Mouse (Mus musculus): ENCODE data around the gene Nanos3.

DNA sequence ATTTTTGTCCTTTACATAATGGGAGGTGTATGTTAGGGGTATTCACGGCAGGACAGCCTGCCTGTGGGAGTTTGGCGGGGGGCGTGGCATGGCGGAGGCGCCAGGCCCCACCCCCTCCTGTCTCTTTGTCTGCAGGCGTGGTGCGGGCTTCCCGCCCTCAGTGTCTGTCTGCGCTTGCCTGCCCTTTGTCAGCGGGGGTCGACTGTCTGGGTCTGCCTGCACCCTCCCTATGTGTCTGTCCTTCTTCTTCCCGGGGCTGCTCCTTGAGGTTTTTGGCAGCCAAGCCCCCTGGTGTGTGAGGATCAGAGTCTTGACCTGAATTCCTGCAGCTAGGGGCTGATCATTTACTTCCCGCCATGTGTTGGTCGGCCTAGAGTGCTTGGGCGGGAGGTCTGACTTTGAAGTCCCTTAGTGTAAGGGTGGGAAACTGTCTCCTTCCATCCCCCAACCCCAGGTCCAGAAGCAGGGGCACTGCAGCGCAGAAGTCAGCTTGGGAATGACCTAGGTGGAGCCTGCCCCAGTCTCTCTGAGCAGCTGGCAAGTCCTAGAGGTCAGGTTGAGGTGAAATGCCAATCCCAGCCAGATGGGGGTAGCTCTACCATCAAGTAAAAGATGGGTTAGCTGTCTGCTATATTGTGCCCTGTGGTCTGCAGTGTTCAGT, 4.4 kb downstream of the Nanos3 start:
- no peak; a peak in 1 of 4 replicates for TF ChIP-seq CTCF (conservative IDR thresholded peaks at IDR 0.05 in 1 of 2, IDR thresholded peaks at IDR 0.05 in 1 of 2; ENCODE audit: low read depth in 2 of 2, low read length in 2 of 2)
- no peak for TF ChIP-seq TCF12 (IDR thresholded peaks at IDR 0.05; ENCODE audit: low read depth, low read length)
- no peak for TF ChIP-seq POLR2A (IDR thresholded peaks at IDR 0.05; ENCODE audit: low read depth, low read length)
- no peak for TF ChIP-seq EP300 (IDR thresholded peaks at IDR 0.05; ENCODE audit: low read length)
- no peak for TF ChIP-seq MXI1 (IDR thresholded peaks at IDR 0.05; ENCODE audit: low read depth, low read length)

Measured in CH12.LX (cell line).